Mouse (Mus musculus): Measurements from ENCODE around the gene Nsdhl.

GRCm38 (mm10) chrX:72985607-72986006 is 67.2 kb downstream of the Nsdhl start:
- TF ChIP-seq EP300 (IDR thresholded peaks at IDR 0.05) (no peak), CTCF (IDR thresholded peaks at IDR 0.05) (no peak)
